Mouse (Mus musculus) telencephalon, adult 2 months (tissue): ENCODE measurements around the gene Spindoc.

Experiments
- DNase-seq: peaks from one replicate; pipeline ENCODE4 v3.0.0-alpha.2; 2011; ENCODE audit warnings: low read depth, low spot score

The Spindoc gene

GRCm38 (mm10) chr19:7382903-7383865 is at the start of gene Spindoc:
Spindoc (minus strand) TSS chr19:7382994.
- peak; percentile 88 for DNase-seq

GRCm38 (mm10) chr19:7425398-7425775 is 42.6 kb upstream of the Spindoc start:
- no peak for DNase-seq

GRCm38 (mm10) chr19:7424590-7425397 is 42.0 kb upstream of the Spindoc start:
- no peak for DNase-seq

GRCm38 (mm10) chr19:7424131-7424530 is 41.3 kb upstream of the Spindoc start:
- DNase-seq: no peak

- no peak for DNase-seq
Observed at GRCm38 (mm10) chr19:7423656-7424030, 40.8 kb upstream of the Spindoc start.

- no peak for DNase-seq
Observed at GRCm38 (mm10) chr19:7423028-7423655, 40.3 kb upstream of the Spindoc start.

GRCm38 (mm10) chr19:7422656-7423027 is 39.8 kb upstream of the Spindoc start:
- no peak for DNase-seq

GRCm38 (mm10) chr19:7421602-7422591 is 39.1 kb upstream of the Spindoc start:
- no peak for DNase-seq

- no peak for DNase-seq
Observed at GRCm38 (mm10) chr19:7420841-7421601, 38.2 kb upstream of the Spindoc start.

GRCm38 (mm10) chr19:7420108-7420507 is 37.3 kb upstream of the Spindoc start:
- DNase-seq: no peak

- DNase-seq: no peak
Observed at GRCm38 (mm10) chr19:7419134-7419533, 36.3 kb upstream of the Spindoc start.

- no peak for DNase-seq
Observed at GRCm38 (mm10) chr19:7417911-7418849, 35.4 kb upstream of the Spindoc start.

- DNase-seq: no peak
Observed at GRCm38 (mm10) chr19:7416834-7417735, 34.3 kb upstream of the Spindoc start, which contains the start of gene 2700081O15Rik. 2700081O15Rik (plus strand) TSS chr19:7417625.

- no peak for DNase-seq
Observed at GRCm38 (mm10) chr19:7415916-7416833, 33.4 kb upstream of the Spindoc start.

- DNase-seq: no peak
Observed at GRCm38 (mm10) chr19:7412361-7412760, 29.6 kb upstream of the Spindoc start.

- DNase-seq: no peak
Observed at GRCm38 (mm10) chr19:7404623-7405229, 21.9 kb upstream of the Spindoc start.
